Mouse (Mus musculus): ENCODE results near the gene Zfp994. TPM values are rescaled to one million over a fixed set of nuclear protein-coding genes. Genes with fewer than 3 reads are reported as not detected.

Gene Zfp994
- polyA plus RNA-seq (2012; rRNA removed) = 0.19 and 0.20 TPM in 2 replicates

GRCm38 (mm10) chr17:22225422-22226012, at the start of gene Zfp994:
Zfp994 (minus strand) TSS chr17:22225616.

GRCm38 (mm10) chr17:22165722-22166294, 59.6 kb downstream of the Zfp994 start, which contains the start of gene Zfp947:
Zfp947 (minus strand) TSS chr17:22166190.

Other genes starting within 250 kb of the Zfp994 start
- gene Zfp947, start 59.4 kb downstream of the Zfp994 start, polyA plus RNA-seq (2012; rRNA removed) = 0.09 and 0.14 TPM in 2 replicates
- gene CT030661.1, start 89.2 kb upstream of the Zfp994 start, polyA plus RNA-seq (2012; rRNA removed) = 0.42 and 0.61 TPM in 2 replicates
- gene Zfp944, start 135.8 kb upstream of the Zfp994 start, polyA plus RNA-seq (2012; rRNA removed) = 2.7 and 4.2 TPM in 2 replicates
- gene Zfp758, start 135.8 kb upstream of the Zfp994 start, polyA plus RNA-seq (2012; rRNA removed) = 0.58 and 0.65 TPM in 2 replicates
- 4.6 and 5.1 TPM in 2 replicates for gene Zfp946, start 198.6 kb upstream of the Zfp994 start, polyA plus RNA-seq (2012; rRNA removed)